Mouse (Mus musculus) midbrain, embryonic 11.5 days (tissue): ENCODE measurements at regions not wholly inside any gene's neighbourhood (a gene's known extent, or its start where the extent isn't known, plus 50 kb on each side); places are given as distances from the start of the nearest gene placed in this dataset.
A peak's percentile ranks its signal among the peaks of the same experiment; 100 is the strongest.

ENCODE experiments used
- ATAC-seq: fragments of 200-750 bp; cut with Nextera tagmentation; 2 replicates; pipeline ENCODE4 v1.8.0; 2017; ENCODE audit warnings: moderate TSS enrichment, moderate library complexity; ENCODE audit not compliant: low FRiP score
- DNase-seq: peaks from one replicate; pipeline ENCODE4 v3.0.0; 2015; ENCODE audit warnings: low spot score; ENCODE audit errors: missing footprints
- H3K27ac ChIP-seq: fragments of 300-500 bp; sonication (generic); 2 replicates; pipeline ENCODE4 v1.5.1; 2014; ENCODE audit warnings: low read depth, low read length
- H3K27me3 ChIP-seq: fragments of 300-500 bp; sonication (generic); 2 replicates; pipeline ENCODE4 v1.6.1; 2014; ENCODE audit warnings: mild to moderate bottlenecking, low read length, moderate library complexity, mixed read lengths; ENCODE audit not compliant: control insufficient read depth, insufficient read depth
- H3K36me3 ChIP-seq: fragments of 300-500 bp; sonication (generic); 2 replicates; pipeline ENCODE4 v1.6.1; 2014; ENCODE audit warnings: mild to moderate bottlenecking, low read length, moderate library complexity, mixed read lengths; ENCODE audit not compliant: control insufficient read depth, insufficient read depth
- H3K4me1 ChIP-seq: fragments of 300-500 bp; sonication (generic); 2 replicates; pipeline ENCODE4 v1.6.1; 2014; ENCODE audit warnings: low read length; ENCODE audit not compliant: control insufficient read depth, insufficient read depth
- H3K4me2 ChIP-seq: fragments of 300-500 bp; sonication (generic); 2 replicates; pipeline ENCODE4 v1.6.1; 2014; ENCODE audit warnings: mild to moderate bottlenecking, moderate library complexity
- H3K4me3 ChIP-seq: fragments of 300-500 bp; sonication (generic); 2 replicates; pipeline ENCODE4 v1.5.1; 2014; ENCODE audit warnings: low read depth, low read length
- H3K9ac ChIP-seq: fragments of 300-500 bp; sonication (generic); 2 replicates; pipeline ENCODE4 v1.6.1; 2014; ENCODE audit warnings: low read length
- H3K9me3 ChIP-seq: fragments of 300-500 bp; sonication (generic); 2 replicates; pipeline ENCODE4 v1.6.1; 2016; ENCODE audit warnings: low read length; ENCODE audit not compliant: control insufficient read depth
- WGBS: fragments of 180-500 bp; shearing (Covaris S2); extraction: QIAGEN DNeasy Blood & Tissue Kit; methylation state at CpG from one replicate; pipeline ENCODE4 v1.1.7; 2014; 5-methylcytosine and 5-hydroxymethylcytosine counted together

DNA sequence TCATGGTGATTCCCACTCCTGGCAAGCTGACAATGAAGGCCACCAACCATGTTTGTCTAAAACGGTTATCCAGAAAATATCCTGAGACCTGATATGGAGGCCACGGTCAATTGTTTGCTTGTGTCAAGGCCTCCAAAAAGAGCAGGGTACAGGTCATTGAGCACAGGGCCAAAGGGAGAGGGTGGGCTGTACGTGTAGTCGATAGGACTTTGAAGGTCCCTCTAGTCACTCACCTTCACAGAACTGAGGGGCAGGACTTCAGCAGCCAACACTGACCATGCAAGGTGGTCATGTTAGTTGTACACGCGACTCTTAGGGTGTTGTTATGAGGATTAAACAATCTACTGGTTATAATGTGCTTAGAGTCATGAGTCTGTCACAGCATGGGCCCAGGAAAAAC is 264.4 kb upstream of the Prok2 start:
- H3K4me2 ChIP-seq = no peak overlapping the region
- no peak overlapping the region for H3K4me3 ChIP-seq
- no peak for DNase-seq
- no peak overlapping the region for H3K27ac ChIP-seq
- peaks cover 20% of the 10 kb centered on the region for H3K27me3 ChIP-seq
- no peak for ATAC-seq
- peaks cover 2% of the 10 kb centered on the region for H3K4me1 ChIP-seq
- no peak overlapping the region for H3K9ac ChIP-seq
- H3K36me3 ChIP-seq = no peaks in the 10 kb centered on the region
- no peaks in the 10 kb centered on the region for H3K9me3 ChIP-seq
- WGBS = 77% methylated on average over 6 of the region's 6 CpGs

DNA sequence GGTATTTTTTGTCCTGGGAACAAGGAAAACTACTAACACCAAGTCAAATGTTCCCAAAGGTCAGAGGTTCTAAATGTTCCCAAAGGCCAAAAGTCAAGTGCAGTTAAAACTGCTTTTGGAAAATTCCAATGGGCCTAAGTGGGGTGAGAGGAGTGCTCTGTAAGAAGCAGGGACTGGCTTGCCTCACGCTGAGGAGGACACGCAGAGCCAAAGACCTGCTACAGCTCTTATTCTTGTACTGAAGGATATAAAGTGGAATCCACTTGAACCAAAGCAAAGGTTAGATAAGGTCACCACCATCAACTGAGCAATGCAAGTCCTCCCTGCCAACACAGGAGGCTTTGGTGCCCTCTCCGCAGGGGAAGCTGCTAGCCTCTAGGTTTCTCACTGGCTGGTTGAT is 260.3 kb upstream of the Prok2 start:
- no peak overlapping the region for H3K9ac ChIP-seq
- ATAC-seq (no peak), DNase-seq (no peak)
- no peak overlapping the region for H3K4me2 ChIP-seq
- H3K9me3 ChIP-seq = no peaks in the 10 kb centered on the region
- H3K4me3 ChIP-seq = no peak overlapping the region
- no peaks in the 10 kb centered on the region for H3K36me3 ChIP-seq
- 51% methylated on average over 3 of the region's 3 CpGs for WGBS
- no peak overlapping the region for H3K27ac ChIP-seq
- peaks cover 9% of the 10 kb centered on the region for H3K4me1 ChIP-seq
- peaks cover 18% of the 10 kb centered on the region for H3K27me3 ChIP-seq

DNA sequence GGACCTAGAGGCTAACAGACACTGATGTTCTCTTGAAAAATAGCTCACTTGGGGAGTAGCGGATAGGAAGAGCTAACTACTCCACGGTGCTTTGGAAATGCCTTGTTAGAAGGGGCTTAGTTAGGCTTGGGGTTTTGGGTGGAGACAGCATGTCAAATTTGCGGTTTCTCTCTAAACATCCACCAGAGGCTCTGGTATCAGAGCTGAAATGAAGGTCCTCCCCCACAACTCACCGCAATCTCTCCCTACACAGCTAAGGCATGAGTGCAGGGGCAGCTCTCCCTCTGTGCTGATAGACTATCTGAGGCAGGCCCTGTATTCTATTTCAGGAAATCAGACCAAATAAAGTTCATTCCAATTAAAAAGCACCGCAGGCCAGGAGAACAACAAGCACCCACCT is 259.1 kb upstream of the Prok2 start:
- Histone ChIP-seq H3K4me1 (peaks cover 9% of the 10 kb centered on the region), H3K4me2 (no peak overlapping the region), H3K36me3 (no peaks in the 10 kb centered on the region), H3K27me3 (peaks cover 18% of the 10 kb centered on the region), H3K9me3 (no peaks in the 10 kb centered on the region), H3K4me3 (no peak overlapping the region), H3K27ac (no peak overlapping the region), H3K9ac (no peak overlapping the region)
- 28% methylated on average over 5 of the region's 5 CpGs for WGBS
- ATAC-seq (no peak), DNase-seq (no peak)

DNA sequence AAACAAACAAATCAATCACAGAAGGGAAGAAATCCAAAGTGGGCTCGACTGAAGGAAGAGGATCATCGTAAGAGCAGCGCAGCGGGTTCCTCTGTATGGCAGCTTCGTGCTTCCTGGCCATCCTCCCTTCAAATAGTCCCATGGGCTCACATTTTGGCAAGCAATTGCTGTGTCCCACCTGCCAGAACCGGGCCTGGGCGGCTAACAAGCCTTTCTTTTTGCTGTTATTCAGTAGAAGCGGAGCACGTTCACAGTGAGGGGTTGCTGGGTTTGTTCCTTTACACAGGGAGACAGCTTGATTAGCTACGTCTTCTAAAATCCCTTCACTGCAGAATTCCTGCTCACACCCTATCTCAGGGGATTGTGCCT is 258.6 kb upstream of the Prok2 start:
- WGBS = 5% methylated on average over 10 of the region's 10 CpGs
- Histone ChIP-seq H3K4me1 (peaks cover 9% of the 10 kb centered on the region), H3K9me3 (no peaks in the 10 kb centered on the region), H3K27me3 (peaks cover 18% of the 10 kb centered on the region), H3K9ac (0 out of 2 replicates have a peak overlapping the region, but pooled peaks have one; percentile 22), H3K27ac (no peak overlapping the region), H3K4me2 (no peak overlapping the region), H3K36me3 (no peaks in the 10 kb centered on the region), H3K4me3 (no peak overlapping the region)
- ATAC-seq (no peak), DNase-seq (peak; percentile 88)

DNA sequence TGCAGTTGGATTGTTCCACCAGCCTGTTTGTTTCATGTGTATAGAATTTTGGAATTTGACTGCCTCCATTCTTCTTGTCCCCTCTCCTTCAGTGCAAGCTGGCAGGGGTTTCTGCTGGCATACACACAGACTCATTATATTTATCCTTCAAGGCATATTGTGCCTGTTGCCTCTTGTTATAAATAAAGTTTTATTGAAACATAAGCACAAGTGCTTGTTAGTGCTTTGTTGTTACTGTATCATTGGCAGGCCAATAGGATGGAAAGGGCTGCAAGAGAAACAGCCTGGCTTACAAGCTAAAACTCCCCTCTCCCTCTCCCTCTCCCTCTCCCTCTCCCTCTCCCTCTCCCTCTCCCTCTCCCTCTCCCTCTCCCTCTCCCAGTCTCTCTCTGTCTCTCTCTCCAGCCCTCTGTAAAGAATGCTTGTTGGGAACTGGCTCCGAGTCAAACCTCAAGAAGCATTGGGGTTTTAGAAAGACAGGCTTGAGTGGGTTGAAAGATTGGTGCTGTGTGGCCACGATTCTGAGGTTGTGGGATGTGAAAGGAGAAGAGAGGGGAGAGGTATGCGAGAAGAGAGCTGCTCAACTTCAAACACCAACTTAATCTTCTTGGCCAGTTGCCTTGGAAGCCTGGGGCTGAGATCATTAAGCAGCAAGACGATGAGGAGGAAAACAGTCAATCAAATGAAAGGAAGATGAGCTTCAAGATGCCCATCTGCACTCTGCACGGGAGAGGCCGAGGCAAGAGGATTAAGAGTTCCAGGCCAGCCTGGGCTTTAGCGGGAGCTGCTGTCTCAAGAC is 258.1 kb upstream of the Prok2 start:
- DNase-seq (no peak), ATAC-seq (0 out of 2 replicates have a peak, but pooled peaks have one; percentile 33)

DNA sequence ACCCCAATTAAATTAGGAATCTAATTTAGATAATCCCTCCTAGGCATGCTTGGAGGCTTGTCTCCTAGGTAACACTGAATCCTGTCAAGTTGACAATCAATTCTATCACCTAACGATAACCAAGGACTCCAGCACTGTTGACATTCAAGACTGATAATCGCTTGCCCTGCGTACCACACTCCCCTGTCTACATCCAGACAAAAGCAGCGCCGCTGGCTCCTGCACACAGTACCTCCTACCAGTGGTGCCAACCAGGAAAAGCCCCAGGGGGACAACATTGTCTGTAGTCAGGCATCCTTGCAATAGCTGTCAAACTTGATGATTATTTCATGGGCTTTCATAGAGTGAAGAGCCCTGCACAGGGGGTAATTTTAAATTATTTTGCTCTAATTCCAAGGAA is 253.4 kb upstream of the Prok2 start:
- ATAC-seq (no peak), DNase-seq (no peak)
- no peaks in the 10 kb centered on the region for H3K4me1 ChIP-seq
- H3K9me3 ChIP-seq = no peaks in the 10 kb centered on the region
- no peak overlapping the region for H3K4me2 ChIP-seq
- H3K27me3 ChIP-seq = no peaks in the 10 kb centered on the region
- H3K4me3 ChIP-seq = no peak overlapping the region
- no peaks in the 10 kb centered on the region for H3K36me3 ChIP-seq
- no peak overlapping the region for H3K9ac ChIP-seq
- no peak overlapping the region for H3K27ac ChIP-seq
- 27% methylated on average over 5 of the region's 5 CpGs for WGBS

More for the DNA sequence above, 258.1 kb upstream of the Prok2 start:
- H3K36me3 ChIP-seq = no peaks in the 10 kb centered on the region
- H3K4me2 ChIP-seq = no peak overlapping the region
- H3K27ac ChIP-seq = no peak overlapping the region
- no peak overlapping the region for H3K4me3 ChIP-seq
- no peak overlapping the region for H3K9ac ChIP-seq
- peaks cover 18% of the 10 kb centered on the region for H3K27me3 ChIP-seq
- WGBS = 6% methylated on average over 7 of the region's 7 CpGs
- H3K9me3 ChIP-seq = no peaks in the 10 kb centered on the region
- peaks cover 9% of the 10 kb centered on the region for H3K4me1 ChIP-seq

DNA sequence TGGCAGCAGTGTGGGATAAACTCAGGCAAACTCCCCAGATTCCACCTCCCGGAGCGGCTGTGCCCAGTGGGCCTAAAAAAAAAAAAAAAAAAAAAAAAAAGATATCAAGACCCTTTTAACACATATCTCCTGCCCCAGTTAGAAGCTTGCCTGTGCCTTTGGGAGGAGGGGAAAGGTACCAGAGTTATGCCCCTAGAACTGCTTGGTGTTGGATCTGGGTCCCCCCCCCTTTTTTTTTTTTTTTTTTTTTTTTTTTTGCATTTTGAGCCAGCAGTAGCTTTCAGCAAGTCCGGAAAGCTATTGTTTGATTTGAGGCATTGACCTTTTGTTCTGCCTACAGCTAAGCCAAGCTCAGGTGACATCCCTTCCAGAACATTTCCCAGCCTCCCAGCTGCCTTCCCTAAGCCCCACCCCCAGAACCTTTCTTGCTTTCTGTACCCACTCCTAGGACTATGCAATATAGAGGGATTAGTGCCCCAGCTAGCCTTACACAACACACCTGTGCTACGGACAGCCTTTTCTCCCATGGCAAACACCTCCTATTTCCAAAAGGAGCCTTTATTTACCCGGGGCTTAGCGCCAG is 252.1 kb upstream of the Prok2 start:
- ATAC-seq (no peak), DNase-seq (no peak)
- no peak overlapping the region for H3K27ac ChIP-seq
- no peak overlapping the region for H3K4me2 ChIP-seq
- no peaks in the 10 kb centered on the region for H3K36me3 ChIP-seq
- H3K27me3 ChIP-seq = no peaks in the 10 kb centered on the region
- H3K4me3 ChIP-seq = no peak overlapping the region
- no peaks in the 10 kb centered on the region for H3K4me1 ChIP-seq
- H3K9me3 ChIP-seq = no peaks in the 10 kb centered on the region
- H3K9ac ChIP-seq = no peak overlapping the region
- 47% methylated on average over 6 of the region's 6 CpGs for WGBS

DNA sequence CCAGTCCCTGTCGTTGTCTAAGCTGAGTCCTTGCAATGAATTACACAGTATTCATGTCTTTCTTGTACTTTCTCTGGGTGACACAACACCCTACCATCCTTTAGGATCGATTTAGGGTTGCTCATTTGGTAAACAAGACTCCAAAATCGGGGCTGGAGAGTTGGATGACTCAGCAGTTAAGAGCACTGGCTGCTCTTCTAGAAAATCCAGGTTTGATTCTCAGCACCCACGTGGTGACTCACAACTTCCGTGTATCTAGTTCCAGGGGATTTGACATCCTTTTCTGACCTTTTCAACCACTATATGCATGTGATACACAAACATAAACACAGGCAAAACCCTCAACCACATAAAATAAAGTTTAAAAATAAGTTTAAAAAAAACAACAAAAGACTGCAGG is 250.0 kb upstream of the Prok2 start:
- Histone ChIP-seq H3K4me3 (no peak overlapping the region), H3K27me3 (no peaks in the 10 kb centered on the region), H3K9ac (no peak overlapping the region), H3K9me3 (no peaks in the 10 kb centered on the region), H3K4me2 (no peak overlapping the region), H3K36me3 (no peaks in the 10 kb centered on the region), H3K27ac (no peak overlapping the region), H3K4me1 (0 out of 2 replicates have a peak, but pooled peaks cover 2% of the 10 kb centered on the region)
- no peak for DNase-seq
- ATAC-seq = no peak
- 82% methylated on average over 5 of the region's 5 CpGs for WGBS

DNA sequence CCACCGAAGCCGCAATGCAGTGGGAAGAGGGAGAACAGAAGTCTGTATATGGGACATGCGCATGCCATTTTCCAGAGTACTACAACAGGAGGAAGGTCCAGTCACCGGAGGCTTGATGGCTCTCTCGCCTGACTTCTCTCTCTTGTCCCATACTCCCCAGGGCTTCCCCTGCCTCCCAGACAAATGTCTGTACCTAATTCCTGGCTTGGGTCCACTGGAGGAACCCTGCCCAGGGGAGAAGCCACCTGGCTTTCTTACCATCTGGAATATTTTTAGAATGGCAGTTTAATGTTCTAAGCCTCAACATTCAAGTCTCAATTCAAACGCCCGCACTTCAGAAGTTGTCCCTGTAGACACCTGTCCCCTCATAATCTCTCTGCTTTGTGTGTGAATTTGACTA is 249.3 kb upstream of the Prok2 start:
- Histone ChIP-seq H3K4me3 (no peak overlapping the region), H3K4me2 (no peak overlapping the region), H3K27ac (no peak overlapping the region), H3K9me3 (no peaks in the 10 kb centered on the region), H3K36me3 (no peaks in the 10 kb centered on the region), H3K4me1 (0 out of 2 replicates have a peak, but pooled peaks cover 2% of the 10 kb centered on the region), H3K9ac (no peak overlapping the region), H3K27me3 (no peaks in the 10 kb centered on the region)
- ATAC-seq (no peak), DNase-seq (no peak)
- 95% methylated on average over 7 of the region's 7 CpGs for WGBS
